Mouse (Mus musculus) induced T-regulatory cell, adult 2 months (primary cell): ENCODE data around the gene S100pbp.

ENCODE experiments used
- DNase-seq: peaks from one replicate; pipeline ENCODE4 v3.0.0-alpha.2; 2012; ENCODE audit warnings: low read depth

The S100pbp gene

DNA sequence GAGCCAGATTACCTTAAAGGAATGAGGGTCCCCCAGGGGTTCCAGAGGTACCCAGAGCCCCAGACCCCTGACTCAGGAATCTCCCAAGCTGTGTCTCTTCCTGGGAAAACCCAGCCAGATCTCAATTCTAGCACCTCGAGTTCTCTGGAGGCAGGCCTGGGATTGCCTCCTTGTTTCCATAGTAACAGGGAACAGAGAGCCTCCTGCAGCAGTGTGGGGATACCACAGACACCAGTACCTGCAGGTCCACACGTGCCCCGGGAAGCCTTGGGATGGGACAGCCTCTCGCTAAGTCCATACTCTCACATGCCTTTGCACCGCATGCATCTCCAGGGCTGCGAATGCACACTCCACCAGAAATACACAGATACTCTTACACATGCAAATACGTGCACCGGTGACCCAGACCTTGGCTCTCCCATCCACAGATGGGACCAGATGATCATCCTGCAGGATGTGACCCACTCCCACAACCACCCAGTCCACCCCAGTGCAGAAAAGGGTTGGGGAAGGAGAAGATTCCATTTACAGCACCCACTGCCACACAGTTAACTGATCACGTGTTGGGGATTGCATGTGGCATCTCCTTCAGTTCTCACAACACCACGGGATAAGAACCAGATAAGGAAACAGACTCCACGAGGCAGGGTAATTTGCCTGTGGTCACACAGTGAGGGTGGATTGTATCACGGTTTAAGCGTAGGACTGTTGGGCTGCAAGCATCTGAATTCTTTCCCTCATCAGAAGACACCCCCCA is 60.8 kb downstream of the S100pbp start:
- DNase-seq, result no peak

DNA sequence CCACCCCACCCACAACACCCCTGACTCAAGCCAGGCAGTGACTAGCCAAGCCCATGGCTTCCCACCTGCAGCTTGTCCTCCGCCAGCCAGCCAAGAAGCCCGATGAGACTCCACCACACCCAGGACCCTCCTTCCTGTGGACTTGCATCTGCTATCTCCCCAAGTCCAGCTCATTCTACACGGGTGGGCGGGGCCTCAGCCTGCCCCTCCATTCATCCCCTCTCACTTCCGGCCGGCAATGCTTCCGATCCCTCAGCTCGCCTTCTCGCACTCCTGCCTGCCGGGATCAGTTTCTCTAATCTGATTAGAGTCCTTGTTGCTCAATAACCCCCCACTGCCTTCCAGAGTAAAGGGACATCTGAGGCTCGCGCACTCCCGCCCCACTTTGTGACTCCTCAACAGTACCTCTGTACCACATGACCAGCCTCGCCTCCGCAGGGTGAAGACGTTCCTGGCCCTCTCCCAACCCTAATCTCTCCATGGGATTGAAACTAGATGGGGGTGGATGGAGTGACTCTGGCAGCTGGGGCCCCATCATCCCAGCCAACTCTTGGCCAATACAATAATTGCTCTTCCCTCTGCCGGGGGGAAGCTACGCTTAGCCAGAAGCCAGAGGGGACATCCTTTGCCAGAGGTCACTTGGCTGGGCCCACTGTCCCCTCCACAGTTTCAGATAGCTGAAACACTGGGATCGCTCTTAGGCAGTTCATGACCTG is 63.6 kb downstream of the S100pbp start:
- DNase-seq, result no peak

GRCm38 (mm10) chr4:129124652-129125146 is 64.8 kb downstream of the S100pbp start:
- no peak for DNase-seq

- DNase-seq, result no peak
Observed at GRCm38 (mm10) chr4:129122719-129123118, 66.8 kb downstream of the S100pbp start.

DNA sequence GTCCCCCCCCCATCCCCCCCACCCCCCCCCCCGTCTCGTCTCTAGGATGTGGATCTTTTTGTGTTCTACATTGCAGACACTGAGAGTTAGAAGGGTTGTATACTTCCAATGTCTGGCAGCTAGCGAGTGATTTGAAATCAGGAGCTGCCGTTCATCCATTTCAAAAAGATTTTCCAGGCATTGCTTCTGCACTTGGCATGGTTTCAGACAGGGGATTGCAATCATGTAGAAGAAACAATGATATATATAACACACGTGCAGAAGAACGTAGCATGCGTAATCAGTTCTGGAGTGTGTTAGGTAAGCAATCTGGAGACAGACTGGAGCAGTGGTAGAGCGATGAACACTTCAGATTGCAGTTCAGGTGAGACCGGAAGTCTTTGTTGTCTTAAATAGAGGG is 67.4 kb downstream of the S100pbp start:
- peak; percentile 23 for DNase-seq

DNA sequence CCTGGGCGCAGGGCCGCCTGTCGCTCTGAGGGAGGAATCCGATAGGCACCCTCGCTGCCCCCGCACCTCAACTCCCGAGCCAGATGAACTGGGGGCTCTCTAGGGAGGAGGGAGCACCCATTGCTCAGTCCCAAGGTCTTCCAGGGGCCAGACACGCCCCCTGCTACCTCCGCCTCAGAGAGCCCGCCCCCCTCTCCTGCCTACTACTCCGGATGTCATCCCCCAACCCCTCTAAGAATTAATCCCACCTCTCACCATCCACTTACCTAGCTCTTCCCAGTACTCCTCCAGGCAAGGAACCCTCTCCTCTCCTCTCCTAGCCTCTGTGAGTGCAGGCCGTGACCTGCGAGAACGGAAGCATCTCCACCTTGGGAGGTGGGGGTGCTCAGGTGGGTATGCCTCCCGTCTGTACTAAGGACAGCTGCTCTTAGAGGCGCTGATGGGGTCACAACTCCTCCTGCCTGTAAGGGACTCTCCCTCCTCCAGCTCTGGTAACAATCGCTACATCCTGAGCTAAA is 67.9 kb downstream of the S100pbp start, which contains the start of gene Hpca:
Gene Hpca, minus strand, starts transcription at position 468 of the 518 bp plus-strand sequence.
- DNase-seq, result no peak

GRCm38 (mm10) chr4:129120520-129121445 is 68.7 kb downstream of the S100pbp start:
- peak; percentile 80 for DNase-seq

GRCm38 (mm10) chr4:129119708-129120107 is 69.8 kb downstream of the S100pbp start:
- DNase-seq, result no peak

DNA sequence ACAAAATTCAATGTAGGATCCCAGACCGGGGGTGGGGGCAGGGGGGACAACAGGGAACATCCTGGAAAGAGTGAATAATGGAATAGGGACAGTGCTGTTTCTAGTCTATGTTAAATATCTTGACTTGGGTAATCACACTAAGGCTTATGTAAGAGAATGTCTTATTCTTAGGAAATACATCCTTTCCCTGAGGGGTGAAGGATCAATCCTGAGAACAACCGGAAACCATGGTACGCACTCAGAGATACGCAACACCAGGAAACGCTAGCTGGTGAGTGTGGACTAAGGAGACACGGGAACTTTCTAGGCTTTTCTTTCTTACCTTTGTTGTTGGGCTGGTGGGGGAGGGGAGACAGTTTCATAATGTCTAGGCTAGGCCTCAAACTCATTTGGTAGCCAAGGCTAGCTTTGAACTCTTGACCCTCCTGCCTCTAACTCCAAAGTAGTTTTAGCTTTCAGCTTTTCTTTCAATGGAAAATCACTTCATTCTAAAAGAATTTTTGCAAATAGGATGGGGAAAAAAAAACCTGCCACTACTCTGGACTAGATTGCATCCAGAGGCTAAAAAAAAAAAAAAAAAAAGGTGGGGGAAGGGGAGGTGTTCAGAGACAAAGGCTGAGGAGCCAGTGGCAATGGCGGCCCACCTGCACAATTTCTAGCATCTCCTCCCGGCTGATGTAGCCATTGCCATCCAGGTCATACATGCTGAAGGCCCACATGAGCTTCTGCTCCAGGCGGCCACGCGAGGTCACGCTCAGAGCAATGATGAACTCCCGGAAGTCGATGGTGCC is 71.6 kb downstream of the S100pbp start:
- DNase-seq, result no peak

DNA sequence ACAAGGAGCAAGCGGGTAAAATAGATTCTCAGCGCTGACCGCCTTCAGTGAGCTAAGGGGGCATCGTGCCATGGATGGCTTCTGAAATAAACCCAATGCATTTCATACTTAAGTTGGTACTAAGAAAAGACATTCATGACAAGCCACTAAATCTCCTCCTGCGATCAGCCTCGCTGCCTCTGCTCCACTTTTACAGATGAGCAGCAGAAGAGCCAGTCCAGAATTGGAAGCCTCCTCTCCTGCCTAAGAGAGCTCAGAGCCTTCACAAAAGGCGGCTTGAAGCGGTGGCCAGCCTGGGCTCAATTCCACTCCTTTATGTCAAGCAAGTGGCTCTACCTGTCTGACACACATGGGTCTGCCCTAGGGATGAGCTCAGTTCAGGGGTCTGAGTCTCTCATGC is 72.8 kb downstream of the S100pbp start:
- no peak for DNase-seq

DNA sequence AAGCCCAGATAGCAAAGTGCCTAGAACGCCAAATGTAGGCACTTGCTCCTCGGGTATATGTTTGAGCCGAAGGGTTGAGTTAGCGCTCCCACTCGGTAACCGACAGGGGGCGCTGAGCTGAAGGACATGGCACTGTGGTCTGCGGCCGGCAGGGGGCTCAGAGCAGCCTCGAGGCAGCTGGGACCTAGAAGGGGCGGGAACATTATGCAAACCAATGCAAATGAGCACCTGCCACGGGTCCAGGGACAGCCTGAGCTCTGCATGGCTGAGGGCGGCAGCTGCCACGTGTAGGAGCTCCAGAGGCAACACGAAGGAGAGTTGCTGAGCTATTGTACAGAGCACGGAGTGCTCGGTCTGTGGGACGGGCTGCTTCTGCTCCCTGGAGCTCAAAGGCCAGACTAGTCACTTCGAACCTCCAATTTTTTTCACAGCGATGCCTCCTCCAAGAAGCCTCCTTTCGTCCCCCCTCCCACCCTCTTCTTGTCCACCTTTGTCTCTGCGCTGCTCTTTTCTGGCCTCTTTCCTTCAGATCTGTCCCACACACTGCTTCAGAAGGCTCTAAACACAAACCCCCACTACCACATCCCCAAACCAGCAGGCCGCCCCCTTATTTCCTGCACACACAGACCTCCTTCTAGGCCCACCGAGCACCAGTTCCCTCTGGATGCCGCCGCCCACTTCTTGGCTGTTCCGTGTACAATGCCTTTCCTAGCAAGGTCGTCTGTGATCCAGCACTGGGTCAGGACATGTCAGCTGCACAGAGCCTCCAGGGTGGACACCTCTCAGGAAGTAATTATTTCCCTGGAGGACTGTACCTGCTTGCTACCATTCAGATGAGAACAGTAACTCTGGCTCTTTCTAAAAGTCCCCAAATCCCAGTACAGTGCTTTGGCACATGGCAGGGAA is 76.2 kb downstream of the S100pbp start:
- DNase-seq, result peak; percentile 84

GRCm38 (mm10) chr4:129112231-129112630 is 77.3 kb downstream of the S100pbp start:
- no peak for DNase-seq

DNA sequence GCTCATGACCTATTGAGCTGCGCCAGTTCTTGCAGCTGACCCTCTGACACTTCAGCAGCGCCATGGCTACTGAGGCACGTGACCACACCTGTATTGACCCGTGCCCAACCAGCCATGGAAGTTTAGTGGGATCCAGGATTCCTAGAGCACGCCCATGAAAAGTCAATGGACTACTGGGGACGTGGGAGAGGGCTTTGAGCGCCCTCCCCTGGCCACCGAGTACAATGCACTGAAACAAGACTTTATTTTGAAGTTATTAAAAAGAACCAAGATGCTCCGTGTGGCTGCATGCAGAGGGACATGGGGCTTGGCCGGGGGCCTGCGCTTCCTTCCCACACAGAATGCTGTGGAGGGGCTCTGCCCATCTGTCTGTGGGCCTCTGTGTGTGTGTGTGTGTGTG is 78.2 kb downstream of the S100pbp start:
- no peak for DNase-seq

GRCm38 (mm10) chr4:129110804-129111203 is 78.7 kb downstream of the S100pbp start:
- DNase-seq, result no peak

DNA sequence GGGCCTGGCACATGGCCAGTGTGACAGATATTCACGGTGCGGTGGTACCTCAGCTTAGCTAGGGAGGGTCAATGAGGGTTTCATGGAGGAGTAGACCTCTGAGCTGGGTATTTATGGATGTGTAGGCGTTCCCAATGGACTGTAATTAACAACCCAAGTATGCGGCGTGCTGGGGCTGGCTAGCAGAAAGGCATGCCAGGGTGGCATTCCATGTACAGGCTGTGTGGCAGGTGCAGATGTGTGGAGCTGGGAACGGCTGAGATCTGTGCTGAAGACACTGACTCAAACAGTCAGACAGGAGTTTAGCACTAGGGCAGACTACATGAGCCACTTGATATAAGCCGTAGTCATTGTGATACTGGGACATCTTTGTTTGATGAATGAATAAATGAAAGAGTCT is 80.9 kb downstream of the S100pbp start:
- no peak for DNase-seq

- no peak for DNase-seq
Observed at GRCm38 (mm10) chr4:129107348-129107899, 82.1 kb downstream of the S100pbp start.

DNA sequence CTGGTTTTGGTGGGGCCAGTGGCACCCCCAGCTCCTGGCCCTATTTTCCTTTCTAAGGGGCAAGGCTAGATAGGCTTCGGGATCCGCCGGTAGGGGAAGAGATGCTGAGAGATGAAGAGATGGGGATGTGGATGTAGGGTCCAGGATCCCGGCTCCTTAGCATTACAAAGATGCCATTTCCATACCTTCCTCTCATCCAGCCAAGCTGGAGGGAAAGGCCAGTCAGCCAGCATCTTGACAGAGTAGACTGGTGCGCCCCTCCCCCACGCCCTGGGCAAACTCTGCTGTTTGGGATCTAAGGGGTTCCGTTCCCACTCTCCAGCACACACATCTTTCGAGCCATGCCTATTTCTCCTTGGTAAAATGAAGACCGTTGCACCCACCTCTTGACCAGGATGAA is 83.5 kb downstream of the S100pbp start:
- no peak for DNase-seq

- DNase-seq, result no peak
Observed at GRCm38 (mm10) chr4:129105356-129105755, 84.2 kb downstream of the S100pbp start, which contains the start of gene Tmem54. Tmem54 (plus strand) TSS chr4:129105548.

DNA sequence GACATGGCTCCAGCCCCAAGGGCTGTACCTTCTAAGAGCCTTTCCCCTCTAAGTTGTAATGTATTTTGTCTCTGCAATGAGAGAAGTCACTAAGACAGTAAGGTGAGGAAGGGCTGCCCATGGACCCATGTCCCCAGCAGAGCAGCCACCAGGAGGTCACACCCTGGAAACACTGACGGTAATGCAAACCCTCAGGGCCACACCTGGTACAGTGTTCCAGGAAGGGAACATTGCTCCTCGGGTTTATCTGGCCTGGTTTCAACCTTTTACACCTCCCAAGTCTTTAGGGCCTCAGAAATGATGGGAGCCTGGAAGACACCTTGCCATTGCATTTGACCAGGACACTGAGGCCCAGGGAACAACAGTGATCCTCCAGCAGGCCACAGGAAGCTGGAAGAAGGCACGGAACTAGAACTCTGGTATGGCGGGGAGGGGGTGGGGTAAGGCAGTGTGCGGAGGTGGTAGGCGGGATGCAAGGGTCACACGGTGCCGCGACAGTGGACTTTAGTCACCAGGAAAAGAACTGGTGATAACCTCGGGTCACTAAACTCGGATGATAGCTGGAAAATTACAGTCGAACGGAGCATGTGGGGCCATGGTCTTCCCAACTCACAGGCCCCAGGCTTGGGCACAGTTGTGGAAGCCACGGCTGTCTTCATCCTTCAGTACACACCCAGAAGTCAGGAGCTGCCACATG is 87.2 kb downstream of the S100pbp start:
- DNase-seq, result no peak
